28 mouse cellular contexts compared by ENCODE assay signal in genomic region chr8:87569203-87569602, GRCm38 (mm10). TPM values are rescaled to one million over a fixed set of nuclear protein-coding genes. Genes with fewer than 3 reads are reported as not detected.
DNase-seq lines count a peak whose midpoint lies in the region; ATAC-seq and TF ChIP-seq lines count a peak whose summit lies in the region.
"Had no signal": no experiment of that assay in that cellular context is flagged by ENCODE, and none has a peak within 500 bp of the region (broad histone marks: within the 10 kb centered on the region; RNA-seq: fewer than 3 reads in every experiment).

No protein-coding gene starts in this region.

- no peak overlapping the region for H3K27ac ChIP-seq in heart, embryonic 11.5 days (ENCODE audit: low read depth, low read length)
- no peak overlapping the region for H3K27ac ChIP-seq in limb, embryonic 14.5 days (replicated peaks; ENCODE audit: low read depth, low read length)
- H3K27ac ChIP-seq in limb, embryonic 10.5 days, result no peak overlapping the region
- peak overlapping the region; percentile 87 for H3K27ac ChIP-seq in embryonic facial prominence, embryonic 13.5 days
- no peak overlapping the region for H3K27ac ChIP-seq in embryonic facial prominence, embryonic 15.5 days (replicated peaks)
- H3K27ac ChIP-seq: forebrain, embryonic 10.5 days; forebrain, embryonic 12.5 days had no signal

- H3K9ac ChIP-seq in heart, embryonic 11.5 days (ENCODE audit: low read depth, low read length), result no peak overlapping the region
- H3K9ac ChIP-seq in limb, embryonic 14.5 days (ENCODE audit: low read depth, low read length, severe bottlenecking), result no peak overlapping the region
- no peak overlapping the region for H3K9ac ChIP-seq in embryonic facial prominence, embryonic 13.5 days
- H3K9ac ChIP-seq in embryonic facial prominence, embryonic 15.5 days, result no peak overlapping the region
- H3K9ac ChIP-seq: forebrain, embryonic 12.5 days had no signal

- no peak for TF ChIP-seq POLR2A in limb, embryonic 14.5 days (IDR thresholded peaks at IDR 0.05; ENCODE audit: borderline replicate concordance, extremely low read depth, insufficient read depth, insufficient read length)

- DNase-seq in heart, adult 11 months, result peak; percentile 64
- no peak for DNase-seq in limb, embryonic 14.5 days (ENCODE audit: low spot score)
- DNase-seq in limb, embryonic 10.5 days (ENCODE audit: low spot score), result no peak
- no peak for DNase-seq in yolk sac, embryonic 10.5 days (ENCODE audit: low spot score)
- no peak for DNase-seq in spleen, postnatal 10 days (ENCODE audit: low spot score in 2 of 2)
- DNase-seq: adrenal gland, adult 8-10 months; adrenal gland, postnatal 14 days; adrenal gland, postnatal 36 days; cerebellum, adult 11-12 months; cerebellum, adult 2 months; cerebellum, adult 9-10 months; cerebellum, postnatal 10 days; cerebellum, postnatal 25 days had no signal

- no peak for ATAC-seq in heart, embryonic 11.5 days (replicated peaks; ENCODE audit: insufficient number of reproducible peaks, low FRiP score, low TSS enrichment)
- ATAC-seq in limb, embryonic 14.5 days (ENCODE audit: low FRiP score, low read depth), result no peak
- ATAC-seq in embryonic facial prominence, embryonic 13.5 days (ENCODE audit: insufficient number of reproducible peaks, insufficient read depth, low FRiP score, low TSS enrichment, low read depth), result no peak
- ATAC-seq in embryonic facial prominence, embryonic 15.5 days (ENCODE audit: insufficient number of reproducible peaks, low FRiP score, low TSS enrichment, low read depth), result no peak
- ATAC-seq: activated CD4-positive, CD25-positive, alpha-beta regulatory T cell, adult 4 months; forebrain, embryonic 14.5 days; forebrain, embryonic 16.5 days; Patski had no signal

- no peak overlapping the region for H3K4me2 ChIP-seq in heart, embryonic 11.5 days
- H3K4me2 ChIP-seq in limb, embryonic 14.5 days (replicated peaks; ENCODE audit: low read depth, low read length, severe bottlenecking), result 0 out of 2 replicates have a peak overlapping the region, but pooled peaks have one; percentile 53
- H3K4me2 ChIP-seq in embryonic facial prominence, embryonic 13.5 days, result no peak overlapping the region
- H3K4me2 ChIP-seq in embryonic facial prominence, embryonic 15.5 days (replicated peaks), result peak overlapping the region; percentile 57; the same call in 1 of the 2 replicates
- H3K4me2 ChIP-seq: forebrain, embryonic 12.5 days had no signal

- H3K4me3 ChIP-seq in heart, embryonic 11.5 days (ENCODE audit: low read depth, low read length), result no peak overlapping the region
- H3K4me3 ChIP-seq in limb, embryonic 14.5 days (replicated peaks; ENCODE audit: low read length), result no peak overlapping the region
- H3K4me3 ChIP-seq in limb, embryonic 10.5 days, result no peak overlapping the region
- no peak overlapping the region for H3K4me3 ChIP-seq in embryonic facial prominence, embryonic 13.5 days
- no peak overlapping the region for H3K4me3 ChIP-seq in embryonic facial prominence, embryonic 15.5 days (replicated peaks)
- H3K4me3 ChIP-seq: erythroblast, embryonic 14.5 days; forebrain, embryonic 12.5 days had no signal

- H3K36me3 ChIP-seq in heart, embryonic 11.5 days (ENCODE audit: control insufficient read depth, insufficient read depth, low read length), result no peaks in the 10 kb centered on the region
- no peaks in the 10 kb centered on the region for H3K36me3 ChIP-seq in limb, embryonic 14.5 days (ENCODE audit: control insufficient read depth, insufficient read depth, low read length)
- no peaks in the 10 kb centered on the region for H3K36me3 ChIP-seq in limb, embryonic 10.5 days
- no peaks in the 10 kb centered on the region for H3K36me3 ChIP-seq in embryonic facial prominence, embryonic 13.5 days
- H3K36me3 ChIP-seq in embryonic facial prominence, embryonic 15.5 days, result no peaks in the 10 kb centered on the region
- H3K36me3 ChIP-seq: forebrain, embryonic 10.5 days; forebrain, embryonic 12.5 days; G1E had no signal

- 84% methylated on average over 5 of the region's 5 CpGs for WGBS in heart, embryonic 11.5 days (ENCODE audit: insufficient replicate concordance)
- 79% methylated on average over 5 of the region's 5 CpGs for WGBS in limb, embryonic 14.5 days
- WGBS in limb, embryonic 10.5 days, result 82% methylated on average over 5 of the region's 5 CpGs
- WGBS in embryonic facial prominence, embryonic 13.5 days, result 77% methylated on average over 5 of the region's 5 CpGs
- 77% methylated on average over 5 of the region's 5 CpGs for WGBS in embryonic facial prominence, embryonic 15.5 days

- H3K9me3 ChIP-seq in heart, embryonic 11.5 days (replicated peaks; ENCODE audit: control insufficient read depth, low read length), result no peaks in the 10 kb centered on the region
- no peaks in the 10 kb centered on the region for H3K9me3 ChIP-seq in limb, embryonic 14.5 days (ENCODE audit: control insufficient read depth, low read length)
- H3K9me3 ChIP-seq in limb, embryonic 10.5 days (replicated peaks), result no peaks in the 10 kb centered on the region
- H3K9me3 ChIP-seq in embryonic facial prominence, embryonic 13.5 days, result no peaks in the 10 kb centered on the region
- no peaks in the 10 kb centered on the region for H3K9me3 ChIP-seq in embryonic facial prominence, embryonic 15.5 days (replicated peaks)
- H3K9me3 ChIP-seq: forebrain, embryonic 10.5 days; forebrain, embryonic 12.5 days had no signal

- H3K4me1 ChIP-seq in heart, embryonic 11.5 days (ENCODE audit: control insufficient read depth, insufficient read depth, low read length), result no peaks in the 10 kb centered on the region
- H3K4me1 ChIP-seq in limb, embryonic 14.5 days (ENCODE audit: control insufficient read depth, insufficient read depth, low read length), result peaks cover 10% of the 10 kb centered on the region
- peaks cover 15% of the 10 kb centered on the region for H3K4me1 ChIP-seq in limb, embryonic 10.5 days
- peaks cover 24% of the 10 kb centered on the region for H3K4me1 ChIP-seq in embryonic facial prominence, embryonic 13.5 days
- H3K4me1 ChIP-seq in embryonic facial prominence, embryonic 15.5 days, result peaks cover 13% of the 10 kb centered on the region

- H3K27me3 ChIP-seq in heart, embryonic 11.5 days (ENCODE audit: control insufficient read depth, insufficient read depth, low read length), result no peaks in the 10 kb centered on the region
- H3K27me3 ChIP-seq in limb, embryonic 14.5 days (ENCODE audit: control insufficient read depth, insufficient read depth, low read length), result no peaks in the 10 kb centered on the region
- H3K27me3 ChIP-seq in limb, embryonic 10.5 days (ENCODE audit: low read depth, poor library complexity, severe bottlenecking), result peaks cover 16% of the 10 kb centered on the region
- H3K27me3 ChIP-seq in embryonic facial prominence, embryonic 13.5 days, result no peaks in the 10 kb centered on the region
- no peaks in the 10 kb centered on the region for H3K27me3 ChIP-seq in embryonic facial prominence, embryonic 15.5 days

RNA-seq across cellular contexts. Expression of gene 4933402J07Rik, which starts 5.5 kb away (rescaled TPM):
- polyA plus RNA-seq in heart, embryonic 11.5 days (2014; fragmentation: Nextera tagmentation; extraction: Ambion mirVana), result not detected in 2 replicates
- not detected in 2 replicates for polyA plus RNA-seq in limb, embryonic 14.5 days (2012; rRNA removed)
- not detected in 2 replicates for polyA plus RNA-seq in limb, embryonic 14.5 days (2014; fragmentation: Nextera tagmentation; extraction: Ambion mirVana)
- not detected in 2 replicates for polyA plus RNA-seq in limb, embryonic 10.5 days (2016; fragmentation: Nextera tagmentation; extraction: Ambion mirVana)
- not detected in 2 replicates for polyA plus RNA-seq in embryonic facial prominence, embryonic 13.5 days (2015; fragmentation: Nextera tagmentation; extraction: Ambion mirVana)
- polyA plus RNA-seq in embryonic facial prominence, embryonic 15.5 days (2015; fragmentation: Nextera tagmentation; extraction: Ambion mirVana), result not detected in 2 replicates
- polyA plus RNA-seq: activated CD4-positive, CD25-positive, alpha-beta regulatory T cell, adult 4 months; C2C12; cortical plate, adult 2 months; embryonic facial prominence, embryonic 11.5 days; erythroblast, embryonic 14.5 days; forebrain, embryonic 10.5 days; forebrain, embryonic 12.5 days; forebrain, embryonic 14.5 days; forebrain, embryonic 16.5 days; frontal cortex, adult 2 months; G1E; Patski had no signal

Comparison
In these comparisons a context has a peak if more than half of its experiments do, and no peak if none do; other contexts are left out.
1. H3K4me2 ChIP-seq: peak in limb, embryonic 14.5 days (single experiment) and embryonic facial prominence, embryonic 15.5 days (single experiment); none in heart, embryonic 11.5 days (single experiment) and embryonic facial prominence, embryonic 13.5 days (single experiment).